Mouse (Mus musculus) brain, embryonic 14.5 days (tissue): Measurements from ENCODE around the gene Ankrd22. TPM values are rescaled to one million over a fixed set of nuclear protein-coding genes. Genes with fewer than 3 reads are reported as not detected.

Source experiments
- DNase-seq: peaks from one replicate; pipeline ENCODE4 v3.0.0-alpha.2; 2011; ENCODE audit warnings: low read depth
- CTCF ChIP-seq: fragments of 200-500 bp; IDR thresholded peaks from 2 replicates; pipeline ENCODE4 v1.5.1; 2012; ENCODE audit warnings: inconsistent platforms, mild to moderate bottlenecking, moderate library complexity, borderline replicate concordance; ENCODE audit not compliant: insufficient read depth, insufficient read length; ENCODE audit errors: extremely low read depth
- POLR2A ChIP-seq: fragments of 200-500 bp; IDR thresholded peaks from 2 replicates; pipeline ENCODE4 v1.6.1; 2012; ENCODE audit warnings: mild to moderate bottlenecking, inconsistent platforms, borderline replicate concordance; ENCODE audit not compliant: poor library complexity, insufficient read depth, insufficient read length, severe bottlenecking; ENCODE audit errors: extremely low read depth
- polyA plus RNA-seq: library from polyadenylated mRNA; depleted of rRNA; stranded (reverse); fragments of >200 nt; gene quantifications from 2 replicates; pipeline ENCODE4 v1.2.3, GENCODE M21; 2012

Gene Ankrd22
- polyA plus RNA-seq, 1 experiment: 0.16 TPM

- TF ChIP-seq CTCF: no peak
- no peak for DNase-seq
Measured at GRCm38 (mm10) chr19:34195031-34195430, 29.2 kb upstream of the Ankrd22 start.

- TF ChIP-seq POLR2A: no peak
- TF ChIP-seq CTCF: no peak
- DNase-seq: no peak
Measured at GRCm38 (mm10) chr19:34194132-34194745, 28.4 kb upstream of the Ankrd22 start.

GRCm38 (mm10) chr19:34193683-34194082, 27.8 kb upstream of the Ankrd22 start:
- DNase-seq: no peak
- no peak for TF ChIP-seq POLR2A
- TF ChIP-seq CTCF: no peak

- TF ChIP-seq POLR2A (no peak), CTCF (no peak)
- DNase-seq: peak; percentile 53
Measured at GRCm38 (mm10) chr19:34193149-34193548, 27.3 kb upstream of the Ankrd22 start.

- DNase-seq: peak; percentile 65
- TF ChIP-seq POLR2A: no peak
Measured at GRCm38 (mm10) chr19:34192008-34192963, 26.4 kb upstream of the Ankrd22 start, which contains the start of gene Stambpl1. TSS of gene Stambpl1 (plus strand) at chr19:34192229.

- no peak for DNase-seq
- TF ChIP-seq POLR2A (no peak), CTCF (no peak)
Measured at GRCm38 (mm10) chr19:34191645-34192007, 25.8 kb upstream of the Ankrd22 start.

- TF ChIP-seq POLR2A (no peak), CTCF (no peak)
- DNase-seq: no peak
Measured at GRCm38 (mm10) chr19:34186845-34187244, 21.0 kb upstream of the Ankrd22 start.

GRCm38 (mm10) chr19:34182490-34182889, 16.6 kb upstream of the Ankrd22 start:
- no peak for TF ChIP-seq POLR2A
- TF ChIP-seq CTCF: no peak
- DNase-seq: peak; percentile 58

- no peak for TF ChIP-seq CTCF
- TF ChIP-seq POLR2A: no peak
- no peak for DNase-seq
Measured at GRCm38 (mm10) chr19:34181234-34181633, 15.4 kb upstream of the Ankrd22 start.

GRCm38 (mm10) chr19:34180316-34180715, 14.5 kb upstream of the Ankrd22 start:
- no peak for TF ChIP-seq POLR2A
- TF ChIP-seq CTCF: no peak
- no peak for DNase-seq

GRCm38 (mm10) chr19:34179136-34179535, 13.3 kb upstream of the Ankrd22 start:
- TF ChIP-seq POLR2A: no peak
- no peak for TF ChIP-seq CTCF
- DNase-seq: no peak

- DNase-seq: no peak
- no peak for TF ChIP-seq POLR2A
- no peak for TF ChIP-seq CTCF
Measured at GRCm38 (mm10) chr19:34174004-34174403, 8.2 kb upstream of the Ankrd22 start.

GRCm38 (mm10) chr19:34171167-34171566, 5.3 kb upstream of the Ankrd22 start:
- DNase-seq: no peak
- TF ChIP-seq CTCF: no peak
- no peak for TF ChIP-seq POLR2A
